Mouse (Mus musculus) stomach, embryonic 16.5 days (tissue): ENCODE measurements at regions not wholly inside any gene's neighbourhood (a gene's known extent, or its start where the extent isn't known, plus 50 kb on each side); places are given as distances from the start of the nearest gene placed in this dataset.
A peak's percentile ranks its signal among the peaks of the same experiment; 100 is the strongest.

ENCODE experiments used
- ATAC-seq: fragments of 200-750 bp; cut with Nextera tagmentation; 2 replicates; pipeline ENCODE4 v1.8.0; 2017; ENCODE audit warnings: moderate number of reproducible peaks, moderate TSS enrichment; ENCODE audit not compliant: insufficient read depth, low FRiP score
- H3K27ac ChIP-seq: fragments of 300-500 bp; sonication (generic); 2 replicates; pipeline ENCODE4 v1.5.1; 2014; ENCODE audit warnings: low read length
- H3K27me3 ChIP-seq: fragments of 300-500 bp; sonication (generic); 2 replicates; pipeline ENCODE4 v1.6.1; 2014; ENCODE audit warnings: low read length, control low read depth, mixed read lengths; ENCODE audit not compliant: control insufficient read depth, insufficient read depth
- H3K36me3 ChIP-seq: fragments of 300-500 bp; sonication (generic); 2 replicates; pipeline ENCODE4 v1.6.1; 2014; ENCODE audit warnings: low read length; ENCODE audit not compliant: control insufficient read depth, insufficient read depth
- H3K4me1 ChIP-seq: fragments of 300-500 bp; sonication (generic); 2 replicates; pipeline ENCODE4 v1.6.1; 2014; ENCODE audit warnings: low read length, control low read depth, mixed read lengths; ENCODE audit not compliant: control insufficient read depth, insufficient read depth
- H3K4me2 ChIP-seq: fragments of 300-500 bp; sonication (generic); 2 replicates; pipeline ENCODE4 v1.6.1; 2014; ENCODE audit warnings: low read depth, low read length, mixed read lengths
- H3K4me3 ChIP-seq: fragments of 300-500 bp; sonication (generic); replicated peaks from 2 replicates; pipeline ENCODE4 v1.5.1; 2014; ENCODE audit warnings: mild to moderate bottlenecking, low read length
- H3K9ac ChIP-seq: fragments of 300-500 bp; sonication (generic); 2 replicates; pipeline ENCODE4 v1.6.1; 2014; ENCODE audit warnings: low read length
- H3K9me3 ChIP-seq: fragments of 300-500 bp; sonication (generic); replicated peaks from 2 replicates; pipeline ENCODE4 v1.6.1; 2016; ENCODE audit warnings: low read length, control low read depth; ENCODE audit not compliant: control insufficient read depth
- WGBS: fragments of 180-500 bp; shearing (Covaris S2); extraction: QIAGEN DNeasy Blood & Tissue Kit; methylation state at CpG from one replicate; pipeline ENCODE4 v1.1.7; 2014; 5-methylcytosine and 5-hydroxymethylcytosine counted together

GRCm38 (mm10) chr1:64200387-64201023 lies 78.4 kb upstream of the Klf7 start:
- Histone ChIP-seq H3K9me3 (0 out of 2 replicates have a peak, but pooled peaks cover 3% of the 10 kb centered on the region), H3K27ac (no peak overlapping the region), H3K9ac (no peak overlapping the region), H3K27me3 (no peaks in the 10 kb centered on the region), H3K4me1 (no peaks in the 10 kb centered on the region), H3K4me2 (no peak overlapping the region), H3K4me3 (no peak overlapping the region), H3K36me3 (no peaks in the 10 kb centered on the region)
- WGBS, result 42% methylated on average over 5 of the region's 5 CpGs
- no peak for ATAC-seq

DNA sequence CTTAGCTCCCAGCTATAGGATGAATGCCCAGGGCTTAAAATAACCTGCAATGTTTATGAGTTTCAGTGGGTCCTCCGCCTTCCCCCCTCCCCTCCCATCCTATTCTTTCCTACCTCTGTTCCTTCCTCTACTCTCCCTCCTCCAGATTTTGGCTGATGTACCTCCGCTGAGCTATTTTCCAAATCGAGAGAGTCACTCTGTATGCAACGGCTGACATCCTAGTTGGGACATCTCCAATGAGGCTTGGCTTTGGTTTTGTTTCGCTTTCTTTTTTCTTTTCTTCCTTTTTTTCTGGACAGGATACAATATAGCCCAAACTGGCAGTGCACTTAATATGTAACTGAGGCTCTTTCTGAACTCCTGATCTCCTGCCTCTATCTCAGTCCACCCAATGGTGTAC lies 76.7 kb upstream of the Klf7 start:
- Histone ChIP-seq H3K4me1 (no peaks in the 10 kb centered on the region), H3K36me3 (no peaks in the 10 kb centered on the region)

GRCm38 (mm10) chr1:64198322-64198721 lies 76.2 kb upstream of the Klf7 start:
- H3K27me3 ChIP-seq, result no peaks in the 10 kb centered on the region
- no peak overlapping the region for H3K9ac ChIP-seq
- no peak for ATAC-seq
- no peaks in the 10 kb centered on the region for H3K36me3 ChIP-seq
- H3K4me3 ChIP-seq, result no peak overlapping the region
- H3K9me3 ChIP-seq, result no peaks in the 10 kb centered on the region
- H3K4me2 ChIP-seq, result no peak overlapping the region
- H3K27ac ChIP-seq, result no peak overlapping the region
- H3K4me1 ChIP-seq, result no peaks in the 10 kb centered on the region
- 87% methylated on average over 2 of the region's 2 CpGs for WGBS

More for the DNA sequence above, 76.7 kb upstream of the Klf7 start:
- no peak for ATAC-seq
- no peaks in the 10 kb centered on the region for H3K27me3 ChIP-seq
- no peaks in the 10 kb centered on the region for H3K9me3 ChIP-seq
- no peak overlapping the region for H3K4me3 ChIP-seq
- H3K27ac ChIP-seq, result no peak overlapping the region
- WGBS, result 75% methylated on average over 5 of the region's 5 CpGs
- H3K4me2 ChIP-seq, result no peak overlapping the region
- no peak overlapping the region for H3K9ac ChIP-seq

- Histone ChIP-seq H3K4me1 (no peaks in the 10 kb centered on the region), H3K27me3 (no peaks in the 10 kb centered on the region), H3K4me3 (no peak overlapping the region), H3K27ac (no peak overlapping the region), H3K36me3 (no peaks in the 10 kb centered on the region), H3K4me2 (no peak overlapping the region), H3K9me3 (no peaks in the 10 kb centered on the region), H3K9ac (no peak overlapping the region)
- no peak for ATAC-seq
- WGBS, result 37% methylated on average over 4 of the region's 4 CpGs
Observed at GRCm38 (mm10) chr1:64195970-64196491, 73.9 kb upstream of the Klf7 start.

GRCm38 (mm10) chr1:64195294-64195693 lies 73.2 kb upstream of the Klf7 start:
- Histone ChIP-seq H3K4me3 (no peak overlapping the region), H3K4me1 (no peaks in the 10 kb centered on the region), H3K9ac (no peak overlapping the region), H3K27ac (no peak overlapping the region), H3K27me3 (no peaks in the 10 kb centered on the region), H3K4me2 (no peak overlapping the region), H3K36me3 (no peaks in the 10 kb centered on the region), H3K9me3 (no peaks in the 10 kb centered on the region)
- WGBS, result 45% methylated on average over 4 of the region's 4 CpGs
- no peak for ATAC-seq

DNA sequence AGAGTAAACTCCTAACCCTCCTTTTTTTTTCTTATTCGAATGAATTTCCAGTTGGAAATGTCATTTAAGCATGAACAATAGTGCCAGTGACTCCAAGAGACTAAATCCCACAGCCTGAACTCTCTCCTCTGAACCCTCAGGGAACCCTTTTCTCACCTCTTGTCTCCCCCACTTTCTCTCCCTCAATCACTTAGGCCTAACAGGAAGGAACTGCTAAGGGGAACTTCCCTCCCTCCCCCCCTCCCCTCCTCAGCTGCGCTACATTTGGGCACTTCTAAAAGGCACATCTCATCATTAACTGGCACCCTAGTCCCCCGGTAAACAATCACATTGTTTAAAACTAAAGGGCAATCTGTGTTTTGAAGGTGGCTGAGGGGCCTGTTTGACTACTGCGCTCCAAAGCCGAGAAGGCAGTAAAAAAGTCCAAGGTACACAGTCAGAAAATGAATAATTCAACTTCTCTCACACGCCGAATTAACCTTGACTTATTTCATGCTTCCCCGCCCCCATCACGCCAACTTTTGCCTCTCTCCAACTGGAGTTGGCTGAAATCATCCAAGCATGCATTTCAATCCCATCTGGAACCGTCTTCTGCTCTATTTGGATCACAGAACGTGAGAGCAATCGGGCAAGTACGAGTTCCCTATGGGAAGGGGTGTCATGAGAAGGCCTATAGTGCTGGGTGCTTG lies 71.2 kb upstream of the Klf7 start:
- 45% methylated on average over 13 of the region's 13 CpGs for WGBS
- no peaks in the 10 kb centered on the region for H3K27me3 ChIP-seq
- no peaks in the 10 kb centered on the region for H3K9me3 ChIP-seq
- H3K4me2 ChIP-seq, result no peak overlapping the region
- H3K4me3 ChIP-seq, result no peak overlapping the region
- no peaks in the 10 kb centered on the region for H3K4me1 ChIP-seq
- H3K36me3 ChIP-seq, result no peaks in the 10 kb centered on the region
- 0 out of 2 replicates have a peak overlapping the region, but pooled peaks have one; percentile 31 for H3K27ac ChIP-seq
- no peak overlapping the region for H3K9ac ChIP-seq
- ATAC-seq, result no peak

GRCm38 (mm10) chr1:64192736-64193135 lies 70.7 kb upstream of the Klf7 start:
- Histone ChIP-seq H3K4me3 (no peak overlapping the region), H3K36me3 (no peaks in the 10 kb centered on the region), H3K9ac (no peak overlapping the region), H3K27me3 (no peaks in the 10 kb centered on the region), H3K9me3 (no peaks in the 10 kb centered on the region), H3K4me2 (no peak overlapping the region), H3K4me1 (no peaks in the 10 kb centered on the region), H3K27ac (0 out of 2 replicates have a peak overlapping the region, but pooled peaks have one; percentile 31)
- 73% methylated on average over 3 of the region's 3 CpGs for WGBS
- no peak for ATAC-seq

GRCm38 (mm10) chr1:64191242-64192220 lies 69.4 kb upstream of the Klf7 start:
- no peak for ATAC-seq
- no peak overlapping the region for H3K27ac ChIP-seq
- 72% methylated on average over 11 of the region's 11 CpGs for WGBS

More at GRCm38 (mm10) chr1:64191242-64192220, 69.4 kb upstream of the Klf7 start:
- no peaks in the 10 kb centered on the region for H3K4me1 ChIP-seq
- H3K27me3 ChIP-seq, result no peaks in the 10 kb centered on the region
- no peak overlapping the region for H3K4me3 ChIP-seq
- no peaks in the 10 kb centered on the region for H3K9me3 ChIP-seq
- no peak overlapping the region for H3K4me2 ChIP-seq
- H3K36me3 ChIP-seq, result no peaks in the 10 kb centered on the region
- no peak overlapping the region for H3K9ac ChIP-seq
